Mouse (Mus musculus): Measurements from ENCODE around the gene Naa10. TPM values are rescaled to one million over a fixed set of nuclear protein-coding genes. Genes with fewer than 3 reads are reported as not detected.

Gene Naa10
- total and polyA plus RNA-seq, 2 experiments from 2014 or later: 62.5 to 95.2 TPM

DNA sequence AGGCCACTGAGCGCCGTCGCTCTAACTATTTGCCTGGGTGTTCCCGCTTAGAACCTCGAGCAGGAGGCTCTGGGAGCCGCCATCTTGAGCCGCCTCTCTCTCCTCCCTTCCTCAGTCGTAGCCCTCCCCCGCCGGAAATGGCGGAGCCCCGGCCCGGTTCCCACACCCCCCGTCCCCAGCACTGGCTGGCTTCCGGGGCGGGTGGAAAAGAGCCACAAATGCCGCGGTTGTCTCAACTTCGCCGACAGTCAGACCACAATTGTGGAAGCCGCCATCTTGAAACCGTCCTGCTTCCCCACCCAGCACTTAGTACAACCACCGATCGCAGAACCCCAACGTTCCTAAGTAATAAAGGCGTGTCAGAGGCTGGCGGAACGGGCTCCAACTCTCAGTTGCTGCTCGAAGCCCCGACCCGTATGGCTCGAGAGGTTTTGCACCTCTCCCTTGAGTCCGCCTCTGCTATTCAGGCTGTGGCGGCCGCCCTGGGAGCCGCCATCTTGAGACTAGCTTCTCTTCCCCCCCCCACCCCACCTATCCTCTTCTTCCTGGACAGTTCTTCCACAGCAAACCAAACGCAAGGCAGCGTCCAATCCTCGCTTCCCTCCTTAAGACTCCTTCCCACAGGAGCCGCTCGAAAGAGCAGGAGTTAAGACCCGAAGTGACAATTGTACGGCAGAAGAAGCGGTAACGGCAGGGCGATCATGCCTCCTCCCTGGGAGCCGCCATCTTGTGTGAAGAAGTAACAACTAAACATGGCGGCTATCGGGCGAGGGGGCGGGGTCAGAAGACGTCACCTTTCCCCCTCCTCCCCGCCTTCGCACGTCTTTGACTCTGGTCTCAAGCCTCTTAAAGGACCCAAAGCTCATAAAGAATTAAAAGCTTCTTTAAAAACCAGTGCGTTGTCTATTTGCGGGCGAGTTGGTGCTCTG lies 44.8 kb upstream of the Naa10 start, which contains the start of gene Hcfc1:
Gene Hcfc1, minus strand, starts transcription at position 110 of the 929 bp plus-strand sequence.
- peak; percentile 82 for DNase-seq (ENCODE audit: low spot score)
- Histone ChIP-seq H3K4me1 (ENCODE audit: control insufficient read depth, insufficient read depth) (peaks cover 13% of the 10 kb centered on the region), H3K4me2 (ENCODE audit: low read depth, low read length) (peak within 1 kb of the TSS; percentile 66), H3K4me3 (ENCODE audit: low read depth, low read length) (peak within 1 kb of the TSS; percentile 69), H3K9me3 (replicated peaks; ENCODE audit: control insufficient read depth, low read length) (no peaks in the 10 kb centered on the region), H3K27ac (ENCODE audit: low read depth) (peak within 1 kb of the TSS; percentile 96), H3K27me3 (ENCODE audit: control insufficient read depth, insufficient read depth, low read length) (no peaks in the 10 kb centered on the region), H3K9ac (replicated peaks; ENCODE audit: low read depth, low read length) (peak within 1 kb of the TSS; percentile 79), H3K36me3 (replicated peaks; ENCODE audit: control insufficient read depth, insufficient read depth, low read length) (no peaks in the 10 kb centered on the region)
- WGBS: 14% methylated on average over 56 of the region's 58 CpGs
- ATAC-seq (ENCODE audit: insufficient read depth, low read depth): peak; percentile 75
- TF ChIP-seq CTCF (IDR thresholded peaks at IDR 0.05; ENCODE audit: low read depth) (no peak), EP300 (IDR thresholded peaks at IDR 0.05; ENCODE audit: low read depth) (0 out of 2 replicates have a peak, but pooled peaks have one; percentile 36)

DNA sequence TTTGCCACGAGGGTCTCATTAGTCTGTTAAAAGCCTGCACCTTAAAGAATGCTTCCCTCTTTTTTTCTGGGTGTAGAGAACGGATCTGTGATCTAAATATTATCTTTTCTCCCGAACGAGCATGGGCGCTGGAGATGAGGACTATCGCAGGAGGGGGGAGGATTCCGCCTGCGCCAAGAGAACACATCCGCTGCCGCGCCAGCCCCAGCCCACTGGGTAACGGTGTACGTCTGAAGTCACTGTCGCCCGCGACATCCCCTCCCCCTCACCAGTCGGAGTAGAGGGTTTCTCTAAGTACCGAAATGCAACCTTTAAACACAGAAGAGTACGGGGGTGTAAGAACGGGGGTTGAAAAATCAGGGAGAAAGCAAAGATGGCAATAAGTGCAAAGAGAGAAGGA lies 43.6 kb upstream of the Naa10 start:
- WGBS: 16% methylated on average over 20 of the region's 20 CpGs
- Histone ChIP-seq H3K27me3 (ENCODE audit: control insufficient read depth, insufficient read depth, low read length) (no peaks in the 10 kb centered on the region), H3K27ac (ENCODE audit: low read depth) (peak overlapping the region; percentile 96; the same call in 1 of the 2 replicates), H3K9me3 (replicated peaks; ENCODE audit: control insufficient read depth, low read length) (no peaks in the 10 kb centered on the region), H3K36me3 (replicated peaks; ENCODE audit: control insufficient read depth, insufficient read depth, low read length) (no peaks in the 10 kb centered on the region), H3K4me2 (ENCODE audit: low read depth, low read length) (peak overlapping the region; percentile 66), H3K4me1 (ENCODE audit: control insufficient read depth, insufficient read depth) (peaks cover 13% of the 10 kb centered on the region), H3K4me3 (ENCODE audit: low read depth, low read length) (peak overlapping the region; percentile 69), H3K9ac (replicated peaks; ENCODE audit: low read depth, low read length) (peak overlapping the region; percentile 79)
- DNase-seq (ENCODE audit: low spot score) (no peak), ATAC-seq (ENCODE audit: insufficient read depth, low read depth) (no peak)
- no peak for TF ChIP-seq CTCF (IDR thresholded peaks at IDR 0.05; ENCODE audit: low read depth)
- no peak for TF ChIP-seq EP300 (IDR thresholded peaks at IDR 0.05; ENCODE audit: low read depth)

GRCm38 (mm10) chrX:73964363-73964762 lies 42.6 kb upstream of the Naa10 start:
- no peak overlapping the region for H3K27ac ChIP-seq (ENCODE audit: low read depth)
- H3K9me3 ChIP-seq (replicated peaks; ENCODE audit: control insufficient read depth, low read length): no peaks in the 10 kb centered on the region
- H3K9ac ChIP-seq (replicated peaks; ENCODE audit: low read depth, low read length): peak overlapping the region; percentile 26; the same call in 1 of the 2 replicates
- H3K4me1 ChIP-seq (ENCODE audit: control insufficient read depth, insufficient read depth): peaks cover 13% of the 10 kb centered on the region
- H3K4me2 ChIP-seq (ENCODE audit: low read depth, low read length): peak overlapping the region; percentile 66
- peaks cover 3% of the 10 kb centered on the region for H3K36me3 ChIP-seq (replicated peaks; ENCODE audit: control insufficient read depth, insufficient read depth, low read length)
- no peaks in the 10 kb centered on the region for H3K27me3 ChIP-seq (ENCODE audit: control insufficient read depth, insufficient read depth, low read length)
- ATAC-seq (ENCODE audit: insufficient read depth, low read depth) (no peak), DNase-seq (ENCODE audit: low spot score) (no peak)
- TF ChIP-seq EP300 (IDR thresholded peaks at IDR 0.05; ENCODE audit: low read depth) (no peak), CTCF (IDR thresholded peaks at IDR 0.05; ENCODE audit: low read depth) (no peak)
- peak overlapping the region; percentile 69 for H3K4me3 ChIP-seq (ENCODE audit: low read depth, low read length)
- 33% methylated on average over 3 of the region's 3 CpGs for WGBS

GRCm38 (mm10) chrX:73954988-73955387 lies 33.2 kb upstream of the Naa10 start:
- no peak overlapping the region for H3K27ac ChIP-seq (ENCODE audit: low read depth)
- no peaks in the 10 kb centered on the region for H3K4me1 ChIP-seq (ENCODE audit: control insufficient read depth, insufficient read depth)
- no peak overlapping the region for H3K4me2 ChIP-seq (ENCODE audit: low read depth, low read length)
- TF ChIP-seq EP300 (IDR thresholded peaks at IDR 0.05; ENCODE audit: low read depth) (no peak), CTCF (IDR thresholded peaks at IDR 0.05; ENCODE audit: low read depth) (no peak)
- H3K27me3 ChIP-seq (ENCODE audit: control insufficient read depth, insufficient read depth, low read length): no peaks in the 10 kb centered on the region
- DNase-seq (ENCODE audit: low spot score) (no peak), ATAC-seq (ENCODE audit: insufficient read depth, low read depth) (no peak)
- WGBS: 78% methylated on average over 6 of the region's 6 CpGs
- H3K9ac ChIP-seq (replicated peaks; ENCODE audit: low read depth, low read length): no peak overlapping the region
- H3K9me3 ChIP-seq (replicated peaks; ENCODE audit: control insufficient read depth, low read length): no peaks in the 10 kb centered on the region
- no peak overlapping the region for H3K4me3 ChIP-seq (ENCODE audit: low read depth, low read length)
- peaks cover 89% of the 10 kb centered on the region for H3K36me3 ChIP-seq (replicated peaks; ENCODE audit: control insufficient read depth, insufficient read depth, low read length)

DNA sequence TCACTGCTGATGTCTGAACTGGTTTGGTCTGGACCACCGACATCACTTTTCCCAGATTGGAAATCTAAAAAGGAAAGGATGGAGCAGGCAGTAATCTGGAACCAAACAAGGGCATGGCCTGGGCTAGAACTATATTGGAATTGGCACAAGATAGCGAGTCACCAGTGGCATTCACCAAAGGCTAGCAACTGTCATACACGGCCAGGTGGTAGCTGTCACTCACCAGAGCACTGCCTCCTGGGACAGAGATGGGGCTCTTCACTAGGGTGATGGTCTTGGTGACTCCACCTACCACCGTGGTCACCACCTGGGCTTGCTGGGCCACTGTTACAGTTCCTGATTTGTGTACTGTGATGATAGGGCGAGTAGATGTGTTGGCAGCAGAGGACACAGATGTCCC lies 30.9 kb upstream of the Naa10 start:
- no peaks in the 10 kb centered on the region for H3K27me3 ChIP-seq (ENCODE audit: control insufficient read depth, insufficient read depth, low read length)
- H3K27ac ChIP-seq (ENCODE audit: low read depth): no peak overlapping the region
- WGBS: 77% methylated on average over 5 of the region's 5 CpGs
- H3K4me1 ChIP-seq (ENCODE audit: control insufficient read depth, insufficient read depth): no peaks in the 10 kb centered on the region
- no peak overlapping the region for H3K9ac ChIP-seq (replicated peaks; ENCODE audit: low read depth, low read length)
- DNase-seq (ENCODE audit: low spot score): no peak
- H3K4me2 ChIP-seq (ENCODE audit: low read depth, low read length): no peak overlapping the region
- no peak for ATAC-seq (ENCODE audit: insufficient read depth, low read depth)
- TF ChIP-seq CTCF (IDR thresholded peaks at IDR 0.05; ENCODE audit: low read depth): no peak
- no peak for TF ChIP-seq EP300 (IDR thresholded peaks at IDR 0.05; ENCODE audit: low read depth)
- no peak overlapping the region for H3K4me3 ChIP-seq (ENCODE audit: low read depth, low read length)
- H3K36me3 ChIP-seq (replicated peaks; ENCODE audit: control insufficient read depth, insufficient read depth, low read length): peaks cover 88% of the 10 kb centered on the region
- H3K9me3 ChIP-seq (replicated peaks; ENCODE audit: control insufficient read depth, low read length): no peaks in the 10 kb centered on the region
